Mouse (Mus musculus) adrenal gland, adult 18-20 months (tissue): Measurements from ENCODE around the gene Smarcc1. TPM values are rescaled to one million over a fixed set of nuclear protein-coding genes. Genes with fewer than 3 reads are reported as not detected.
A peak's percentile ranks its signal among the peaks of the same experiment; 100 is the strongest.

Source experiments
- DNase-seq, 2 experiments: peaks; one replicate each; pipeline ENCODE4 v3.0.0; 2021 to 2022; ENCODE audit warnings: low spot score in 2 of 2
- total RNA-seq, 2 experiments: library from RNA; stranded (reverse); gene quantifications; 1 replicate in 1 of 2; 2 replicates in 1 of 2; pipeline ENCODE4 v1.2.3; 2021

The Smarcc1 gene
- total RNA-seq, 2 experiments from 2014 or later = 39.4 to 52.7 TPM

DNA sequence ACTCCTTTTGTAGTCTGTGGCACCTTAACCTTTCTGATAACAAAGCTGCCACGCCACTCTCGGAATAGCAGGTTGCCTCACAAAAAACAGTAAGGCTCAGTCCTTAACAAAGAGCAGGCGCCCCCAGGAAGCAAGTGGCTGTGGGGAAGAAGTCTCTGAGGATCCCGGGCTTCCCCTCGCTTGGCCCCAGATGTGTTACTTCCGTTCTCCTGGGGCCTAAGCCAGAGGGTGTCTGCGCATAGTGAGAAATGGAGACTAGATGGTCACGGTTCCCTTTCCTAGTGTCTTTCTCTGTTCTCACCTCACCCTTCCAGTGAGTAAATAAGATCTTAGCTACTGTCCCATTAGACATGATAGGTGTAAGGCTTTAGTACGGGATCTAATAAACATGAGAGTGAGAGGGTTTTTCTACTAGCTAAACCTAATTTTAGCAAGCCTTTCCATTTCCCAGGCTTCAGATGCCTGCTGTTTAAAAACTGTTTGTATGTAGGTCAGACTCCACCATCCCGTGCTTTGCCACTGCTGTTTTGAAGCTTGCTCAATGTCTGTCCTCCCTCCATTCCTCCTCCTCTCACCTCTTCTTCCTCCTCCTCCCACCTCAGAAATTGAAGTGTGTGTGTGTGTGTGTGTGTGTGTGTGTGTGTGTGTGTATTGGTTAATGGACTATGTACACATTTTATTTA lies 112.2 kb downstream of the Smarcc1 start:
- no peak for DNase-seq

DNA sequence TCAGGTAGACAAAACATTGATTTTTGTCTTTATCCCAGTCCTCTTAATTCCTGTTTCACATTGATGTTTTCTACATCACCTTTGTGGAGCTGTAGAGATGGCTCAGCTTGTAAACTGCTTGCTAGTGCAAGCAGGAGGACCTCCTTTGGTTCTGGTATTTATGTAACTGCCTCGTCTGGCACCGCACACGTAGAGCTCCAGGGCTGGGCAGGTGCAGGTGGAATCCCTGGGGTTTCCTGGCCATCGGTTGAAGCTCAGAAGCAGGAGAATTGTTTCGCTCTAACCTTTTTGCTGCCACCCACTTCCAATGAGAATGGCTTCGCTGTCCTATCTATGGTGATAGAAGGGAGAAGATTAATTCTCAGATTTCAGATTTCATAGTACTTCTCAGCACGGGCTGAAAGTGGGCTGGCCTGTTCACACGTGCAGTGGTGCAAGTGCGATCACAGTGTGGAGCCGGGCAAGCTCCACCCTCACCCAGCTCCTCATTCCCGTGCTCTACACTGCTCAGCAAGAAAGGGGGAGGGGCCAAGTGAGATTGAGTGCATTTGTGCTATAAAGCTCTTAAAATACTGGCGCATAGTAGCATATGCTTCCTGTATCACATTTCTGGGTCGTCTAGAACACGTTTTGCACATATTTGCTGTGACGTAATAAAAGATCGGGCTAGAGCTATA lies 113.0 kb downstream of the Smarcc1 start:
- no peak for DNase-seq

DNA sequence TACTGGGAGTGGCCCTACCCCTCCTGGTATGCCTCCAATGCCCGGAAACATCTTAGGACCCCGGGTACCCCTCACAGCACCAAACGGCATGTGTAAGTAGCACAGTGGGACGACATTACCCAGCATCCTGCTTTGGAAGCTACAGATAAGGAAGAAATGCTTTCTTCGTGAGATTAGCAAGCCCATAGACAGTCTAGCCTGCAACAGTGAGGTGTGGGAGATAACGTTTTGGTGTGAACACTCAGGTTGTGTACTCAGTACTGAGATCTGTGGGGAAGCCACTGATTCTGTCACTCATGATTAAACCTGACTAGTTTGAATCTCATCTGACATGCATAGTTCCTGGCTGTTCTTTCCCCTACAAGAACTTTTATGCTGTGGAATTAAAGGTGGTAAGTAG lies 117.5 kb downstream of the Smarcc1 start:
- DNase-seq = no peak

GRCm38 (mm10) chr9:110243221-110243833 lies 125.8 kb downstream of the Smarcc1 start, which contains the start of gene Cspg5:
Cspg5 (plus strand) TSS chr9:110243783.
- no peak for DNase-seq

DNA sequence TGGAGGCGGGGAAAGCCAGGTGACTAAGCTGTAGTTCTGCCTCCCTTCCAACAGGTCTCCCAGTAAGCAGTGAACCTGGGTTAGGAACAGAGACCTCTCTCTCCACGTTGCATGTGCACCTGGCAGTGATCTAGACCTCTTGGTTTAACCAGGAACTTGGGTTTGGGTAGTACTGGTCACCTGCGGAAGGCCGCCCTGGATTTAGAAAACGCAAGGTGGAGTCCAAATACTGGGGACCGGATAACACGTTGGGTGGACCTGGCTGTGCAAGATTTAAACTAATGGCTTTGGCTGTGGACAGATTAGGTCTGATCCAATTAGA lies 127.0 kb downstream of the Smarcc1 start:
- no peak for DNase-seq

DNA sequence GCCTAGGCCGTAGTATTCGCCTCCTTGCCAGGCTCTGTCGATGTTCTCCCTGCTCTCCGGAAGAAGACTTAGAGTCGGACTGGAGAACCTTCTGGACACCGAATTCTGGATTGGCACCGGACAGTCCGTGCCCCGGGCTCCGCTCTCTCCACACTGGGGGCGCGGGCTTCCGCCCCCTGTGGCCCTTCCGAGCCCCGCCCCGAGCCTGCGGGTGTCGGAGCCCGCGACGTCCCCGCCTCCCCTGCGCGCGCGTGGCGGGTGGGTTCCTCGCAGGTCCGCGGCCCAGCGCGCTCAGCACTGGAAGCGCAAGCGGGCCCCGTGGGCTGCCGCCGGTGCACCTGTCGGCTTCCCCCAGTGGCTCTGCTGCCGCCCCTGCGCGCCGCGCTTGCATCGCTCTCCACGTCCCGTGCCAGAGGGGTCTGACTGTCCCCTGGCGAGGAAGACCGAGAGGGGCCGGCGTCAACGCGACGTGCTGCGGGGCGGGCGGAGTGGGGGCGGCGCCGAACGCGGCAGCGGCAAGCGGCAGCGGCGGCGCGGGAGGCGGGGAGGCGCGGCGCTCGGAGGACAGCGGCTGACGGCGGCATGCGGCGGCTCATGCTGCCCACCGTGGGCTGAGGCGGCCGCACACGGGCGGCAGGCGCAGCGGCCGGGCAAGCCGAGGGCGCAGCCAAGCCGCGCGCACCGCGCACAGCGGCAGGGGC lies 127.5 kb downstream of the Smarcc1 start:
- peak; percentile 49 to 66 for DNase-seq

DNA sequence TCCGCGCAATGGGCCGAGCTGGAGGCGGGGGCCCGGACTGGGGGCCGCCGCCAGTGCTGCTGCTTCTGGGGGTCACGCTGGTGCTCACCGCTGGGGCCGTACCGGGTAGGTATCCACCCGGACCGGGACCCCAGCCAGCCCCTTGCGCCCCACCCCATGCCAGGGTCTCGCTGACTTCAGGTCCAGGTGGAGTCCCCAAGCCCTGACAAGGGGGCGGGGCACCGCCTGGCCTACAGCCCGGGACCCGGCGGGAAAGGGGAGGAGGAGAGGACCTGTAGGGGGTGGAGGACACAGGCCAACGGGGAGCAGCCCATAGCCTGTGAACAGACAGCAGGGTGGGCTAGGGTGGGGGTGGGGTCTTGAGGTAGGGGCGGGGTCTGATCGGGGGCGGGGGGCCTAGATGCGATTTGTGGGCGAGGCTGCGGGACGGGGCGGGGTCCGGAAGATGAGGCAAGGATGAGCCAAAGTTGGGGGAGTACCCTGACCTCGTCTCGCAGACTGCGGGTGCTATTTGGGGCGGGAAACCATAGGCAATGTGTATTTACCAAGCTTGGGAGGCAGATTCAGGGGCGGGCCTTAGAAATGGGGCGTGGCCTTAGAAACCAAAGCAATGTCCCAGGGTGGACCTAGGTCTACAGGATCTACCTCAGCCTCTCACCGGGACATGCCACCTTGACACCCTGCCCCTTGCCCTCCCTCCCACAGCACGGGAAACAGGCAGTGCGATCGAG lies 128.2 kb downstream of the Smarcc1 start:
- DNase-seq = peak; percentile 47 to 68

DNA sequence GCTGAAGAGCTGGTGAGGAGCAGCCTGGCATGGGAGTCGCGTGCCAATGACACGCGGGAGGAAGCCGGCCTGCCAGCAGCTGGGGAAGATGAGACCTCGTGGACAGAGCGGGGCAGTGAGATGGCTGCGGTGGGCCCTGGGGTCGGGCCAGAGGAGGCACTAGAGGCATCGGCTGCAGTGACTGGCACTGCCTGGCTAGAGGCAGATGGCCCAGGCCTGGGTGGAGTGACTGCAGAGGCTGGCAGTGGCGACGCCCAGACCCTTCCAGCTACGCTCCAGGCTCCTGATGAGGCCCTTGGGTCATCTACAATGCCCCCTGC lies 128.8 kb downstream of the Smarcc1 start:
- no peak for DNase-seq

DNA sequence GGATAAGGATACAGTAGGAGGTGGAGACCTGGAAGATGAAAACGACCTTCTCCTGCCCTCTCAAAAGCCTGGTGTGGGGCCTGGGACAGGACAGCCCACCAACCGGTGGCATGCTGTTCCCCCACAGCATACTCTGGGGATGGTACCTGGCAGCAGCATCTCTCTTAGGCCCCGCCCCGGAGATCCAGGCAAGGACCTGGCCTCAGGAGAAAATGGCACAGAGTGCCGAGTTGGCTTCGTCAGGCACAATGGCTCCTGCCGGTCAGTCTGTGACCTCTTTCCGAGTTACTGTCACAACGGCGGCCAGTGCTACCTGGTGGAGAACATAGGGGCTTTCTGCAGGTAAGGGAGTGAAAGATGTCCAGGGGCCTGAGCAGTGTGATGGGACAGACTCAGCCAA lies 129.5 kb downstream of the Smarcc1 start:
- no peak for DNase-seq

DNA sequence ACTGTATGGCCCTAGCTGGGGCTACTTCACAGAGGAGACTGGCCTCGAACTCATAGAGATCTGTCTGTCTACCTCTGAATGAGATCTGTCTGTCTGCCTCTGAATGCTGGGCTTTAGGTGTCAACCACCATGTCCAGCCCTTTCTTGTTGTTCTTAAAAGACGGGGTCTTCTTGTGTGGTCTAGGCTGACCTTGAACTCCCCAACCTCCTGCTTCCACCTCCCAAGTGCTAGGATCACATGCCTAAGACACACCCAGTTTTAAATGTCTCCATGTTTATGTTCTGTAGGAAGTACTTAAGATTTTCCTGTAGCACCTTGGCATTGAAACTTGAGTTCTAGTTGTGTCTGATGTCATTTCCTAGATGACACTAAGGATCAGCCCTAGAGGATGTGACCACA lies 131.4 kb downstream of the Smarcc1 start:
- DNase-seq = no peak

GRCm38 (mm10) chr9:110249823-110250543 lies 132.5 kb downstream of the Smarcc1 start:
- no peak for DNase-seq

DNA sequence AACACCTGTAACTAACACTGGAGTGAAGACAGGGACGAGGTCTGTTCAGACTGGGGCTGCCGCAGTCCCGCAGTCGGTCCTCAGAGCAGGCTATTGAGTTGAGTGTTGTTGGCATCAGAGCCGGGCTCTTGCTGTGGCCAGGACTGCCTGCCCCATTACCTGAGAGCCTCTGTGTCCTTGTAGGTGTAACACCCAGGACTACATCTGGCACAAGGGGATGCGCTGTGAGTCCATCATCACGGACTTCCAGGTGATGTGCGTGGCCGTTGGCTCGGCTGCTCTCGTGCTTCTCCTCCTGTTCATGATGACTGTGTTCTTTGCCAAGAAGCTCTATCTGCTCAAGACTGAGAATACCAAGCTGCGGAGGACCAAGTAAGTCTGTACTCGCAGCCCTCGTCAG lies 133.3 kb downstream of the Smarcc1 start:
- DNase-seq = no peak

DNA sequence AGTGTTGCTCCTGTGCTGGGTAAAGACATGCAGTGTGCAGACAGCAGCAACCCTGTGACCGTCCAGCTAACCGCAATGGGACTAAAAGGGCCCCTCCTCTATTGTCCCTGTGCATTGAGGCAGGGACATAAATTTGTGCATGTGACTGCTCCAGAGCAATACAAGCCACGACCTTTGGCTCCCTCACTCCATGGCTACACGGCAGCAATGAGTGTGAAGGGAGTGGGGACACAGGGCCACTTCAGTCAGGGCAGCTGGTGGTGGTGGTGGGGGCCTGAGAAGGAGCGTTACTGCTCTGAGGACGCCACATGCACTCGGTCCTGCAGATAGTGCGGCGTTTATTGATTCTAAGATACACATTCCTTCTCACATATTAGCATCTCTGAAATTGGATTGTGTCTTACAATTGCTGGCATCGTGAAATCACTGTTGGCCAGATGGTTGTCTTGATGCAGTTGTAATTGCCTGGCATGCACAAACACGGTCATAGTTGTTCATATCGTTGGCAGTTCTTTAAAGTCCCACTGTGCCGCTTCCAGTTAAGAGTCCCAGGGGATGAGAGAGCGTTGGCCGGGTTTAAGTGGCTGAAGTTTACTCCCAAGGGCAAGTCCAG lies 138.0 kb downstream of the Smarcc1 start:
- no peak for DNase-seq

DNA sequence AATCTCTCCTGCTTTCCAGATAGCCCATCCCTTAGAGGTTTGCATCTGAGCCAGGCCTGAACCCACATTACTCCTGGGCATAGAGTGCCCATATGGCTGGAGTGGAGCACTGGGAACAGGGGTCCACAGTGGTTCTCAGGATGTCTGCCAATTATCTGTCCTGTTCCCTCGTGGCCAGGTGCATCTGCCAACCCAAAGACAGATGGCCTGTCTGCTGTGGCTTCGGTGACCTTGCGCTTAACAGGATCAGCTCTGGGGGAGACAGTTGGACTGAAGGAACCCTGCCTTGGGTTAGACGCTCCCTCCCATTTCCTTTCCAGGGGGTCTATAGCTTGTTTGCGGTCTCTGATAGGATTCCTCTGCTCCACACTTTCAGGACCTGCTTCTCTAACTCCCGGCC lies 141.1 kb downstream of the Smarcc1 start:
- no peak for DNase-seq

GRCm38 (mm10) chr9:110259118-110259517 lies 141.6 kb downstream of the Smarcc1 start:
- DNase-seq = no peak

GRCm38 (mm10) chr9:110263181-110263580 lies 145.7 kb downstream of the Smarcc1 start:
- DNase-seq = no peak

DNA sequence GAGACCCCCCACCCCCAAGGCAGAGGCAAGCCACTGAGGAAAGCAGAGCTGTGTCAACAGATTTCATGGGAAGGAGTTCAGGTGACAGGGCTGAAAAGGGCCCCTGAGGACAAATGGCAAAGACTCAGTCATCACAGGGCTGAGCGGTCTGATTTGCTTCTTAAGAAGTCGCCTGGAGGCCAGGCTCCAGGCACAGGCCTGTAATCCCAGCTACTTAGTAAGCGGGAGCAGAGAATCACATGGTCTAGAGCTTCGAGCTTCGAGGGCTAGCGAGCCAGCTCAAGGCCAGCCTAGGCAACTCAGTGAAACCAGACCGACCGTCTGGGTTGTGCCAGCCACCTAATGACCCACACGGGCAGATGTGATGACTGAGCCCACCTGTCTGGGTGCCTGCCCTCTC lies 147.5 kb downstream of the Smarcc1 start:
- no peak for DNase-seq

GRCm38 (mm10) chr9:110268416-110268815 lies 150.9 kb downstream of the Smarcc1 start:
- DNase-seq = no peak

DNA sequence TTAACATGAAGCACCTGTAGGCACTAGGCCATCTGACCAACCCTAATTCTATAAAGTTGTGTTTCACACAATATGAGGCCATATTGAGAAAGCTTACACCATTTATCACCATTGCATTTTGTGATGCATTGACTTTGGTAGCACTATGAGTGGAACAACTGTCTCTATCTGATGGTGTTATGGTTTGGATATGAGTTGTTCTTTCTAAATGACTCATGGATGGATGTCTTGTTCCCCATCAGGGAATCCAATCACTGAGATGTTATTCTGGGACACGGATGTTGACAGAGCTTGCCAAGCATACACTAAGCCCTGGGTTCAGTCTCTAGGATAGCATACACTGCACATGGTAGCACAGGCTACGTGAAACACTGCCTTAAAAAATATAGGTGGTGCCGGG lies 154.8 kb downstream of the Smarcc1 start:
- no peak for DNase-seq

DNA sequence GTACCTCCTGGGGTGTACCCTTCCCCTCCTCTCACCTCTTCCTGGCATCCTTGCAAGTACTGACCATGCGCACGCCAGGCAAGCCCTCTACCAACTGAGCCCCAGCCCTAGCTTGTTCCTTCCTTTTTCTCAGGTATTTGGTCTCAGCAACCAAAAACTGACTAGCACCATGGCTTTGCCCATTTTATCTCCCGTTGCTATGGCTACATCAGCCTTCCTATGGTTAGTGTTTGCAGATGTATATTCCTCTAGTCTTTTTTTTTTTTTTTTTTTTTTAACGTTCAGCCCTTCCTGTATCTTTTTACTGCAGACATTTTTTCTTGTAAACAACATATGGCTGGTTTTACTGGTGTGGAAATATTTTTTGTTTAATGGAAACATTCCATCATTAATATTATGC lies 156.0 kb downstream of the Smarcc1 start:
- no peak for DNase-seq
